Mouse (Mus musculus) MEL (cell line): Measurements from ENCODE around the gene Erbb4.

Experiments
- CTCF ChIP-seq, 3 experiments: IDR thresholded peaks in 2 of 3; conservative IDR thresholded peaks in 1 of 3; 2 replicates each; pipeline ENCODE4 v1.5.1; 2011 to 2012; ENCODE audit warnings: low read length in 3 of 3, low read depth in 2 of 3, mild to moderate bottlenecking in 2 of 3, improper control_type of control experiment in 1 of 3, inconsistent platforms in 1 of 3, mixed read lengths in 1 of 3, moderate library complexity in 1 of 3; ENCODE audit not compliant: control insufficient read depth in 1 of 3, insufficient read depth in 1 of 3, poor library complexity in 1 of 3, severe bottlenecking in 1 of 3
- GABPA ChIP-seq: IDR thresholded peaks from 2 replicates; pipeline ENCODE4 v1.6.1; 2012; ENCODE audit warnings: low read depth, mild to moderate bottlenecking, inconsistent platforms, low read length, improper control_type of control experiment, moderate library complexity
- POLR2AphosphoS2 ChIP-seq: IDR thresholded peaks from 2 replicates; pipeline ENCODE4 v1.6.1; 2011; ENCODE audit warnings: low read length, improper control_type of control experiment

- TF ChIP-seq CTCF (IDR thresholded peaks at IDR 0.05 in 2 of 3, conservative IDR thresholded peaks at IDR 0.05 in 1 of 3; ENCODE audit: control insufficient read depth in 1 of 3, insufficient read depth in 1 of 3, low read depth in 2 of 3, low read length in 3 of 3, poor library complexity in 1 of 3, severe bottlenecking in 1 of 3) (no peak), POLR2AphosphoS2 (no peak), GABPA (no peak)
These were observed 606.3 kb downstream of the Erbb4 start for GRCm38 (mm10) chr1:68501561-68501960.
